Mouse (Mus musculus): ENCODE measurements at regions not wholly inside any gene's neighbourhood (a gene's known extent, or its start where the extent isn't known, plus 50 kb on each side); places are given as distances from the start of the nearest gene placed in this dataset.

- no peak for TF ChIP-seq GATA4 (IDR thresholded peaks at IDR 0.05; ENCODE audit: insufficient replicate concordance, low read length)
Observed at GRCm38 (mm10) chr8:126669154-126669553, 75.4 kb upstream of the Irf2bp2 start.

GRCm38 (mm10) chr8:126668657-126669025 is 74.9 kb upstream of the Irf2bp2 start:
- TF ChIP-seq GATA4 (IDR thresholded peaks at IDR 0.05; ENCODE audit: insufficient replicate concordance, low read length): no peak

GRCm38 (mm10) chr8:126667721-126668656 is 74.2 kb upstream of the Irf2bp2 start:
- peak; percentile 27; the same call in 1 of the 2 replicates for TF ChIP-seq GATA4 (IDR thresholded peaks at IDR 0.05; ENCODE audit: insufficient replicate concordance, low read length)

GRCm38 (mm10) chr8:126667086-126667720 is 73.4 kb upstream of the Irf2bp2 start:
- TF ChIP-seq GATA4 (IDR thresholded peaks at IDR 0.05; ENCODE audit: insufficient replicate concordance, low read length): no peak

DNA sequence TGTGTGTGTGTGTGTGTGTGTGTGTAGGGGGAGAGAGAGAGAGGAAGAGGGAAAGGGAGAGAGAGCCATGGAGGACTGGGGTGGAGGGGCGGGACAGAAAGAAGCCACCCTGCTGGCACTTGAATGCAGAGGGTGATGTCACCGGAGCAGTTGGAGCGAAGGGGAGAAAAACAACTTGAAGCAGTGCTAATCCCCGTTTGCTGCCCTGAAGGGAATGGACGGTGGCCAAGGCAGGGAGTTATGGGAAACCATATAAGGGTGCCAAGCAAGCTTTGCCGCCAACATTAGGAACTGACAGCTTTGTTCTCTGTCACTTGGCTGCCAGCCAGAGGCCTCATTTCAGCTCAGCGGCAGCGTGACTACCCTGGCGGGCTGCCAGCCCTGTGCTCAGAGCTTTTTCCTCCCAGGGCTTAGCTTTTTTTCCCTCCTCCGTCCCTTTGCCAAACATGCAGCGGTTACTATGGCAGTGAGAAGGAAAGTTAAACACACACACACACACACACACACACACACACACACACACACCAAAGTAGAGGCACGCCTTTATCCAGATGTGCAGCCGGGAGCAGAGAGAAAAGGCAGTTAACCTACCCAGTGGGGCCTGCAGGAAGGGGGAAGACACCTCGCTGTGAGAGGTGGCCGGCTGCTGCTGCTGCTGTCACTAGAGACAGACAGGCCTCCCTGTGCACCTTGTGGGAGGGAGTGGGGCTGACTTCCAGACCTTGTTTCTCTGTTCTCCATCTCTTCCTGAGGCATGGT is 72.7 kb upstream of the Irf2bp2 start:
- TF ChIP-seq GATA4 (IDR thresholded peaks at IDR 0.05; ENCODE audit: insufficient replicate concordance, low read length): peak; percentile 67; the same call in 1 of the 2 replicates

GRCm38 (mm10) chr8:126665581-126666241 is 71.9 kb upstream of the Irf2bp2 start:
- no peak for TF ChIP-seq GATA4 (IDR thresholded peaks at IDR 0.05; ENCODE audit: insufficient replicate concordance, low read length)

- no peak for TF ChIP-seq GATA4 (IDR thresholded peaks at IDR 0.05; ENCODE audit: insufficient replicate concordance, low read length)
Observed at GRCm38 (mm10) chr8:126664891-126665290, 71.1 kb upstream of the Irf2bp2 start.

DNA sequence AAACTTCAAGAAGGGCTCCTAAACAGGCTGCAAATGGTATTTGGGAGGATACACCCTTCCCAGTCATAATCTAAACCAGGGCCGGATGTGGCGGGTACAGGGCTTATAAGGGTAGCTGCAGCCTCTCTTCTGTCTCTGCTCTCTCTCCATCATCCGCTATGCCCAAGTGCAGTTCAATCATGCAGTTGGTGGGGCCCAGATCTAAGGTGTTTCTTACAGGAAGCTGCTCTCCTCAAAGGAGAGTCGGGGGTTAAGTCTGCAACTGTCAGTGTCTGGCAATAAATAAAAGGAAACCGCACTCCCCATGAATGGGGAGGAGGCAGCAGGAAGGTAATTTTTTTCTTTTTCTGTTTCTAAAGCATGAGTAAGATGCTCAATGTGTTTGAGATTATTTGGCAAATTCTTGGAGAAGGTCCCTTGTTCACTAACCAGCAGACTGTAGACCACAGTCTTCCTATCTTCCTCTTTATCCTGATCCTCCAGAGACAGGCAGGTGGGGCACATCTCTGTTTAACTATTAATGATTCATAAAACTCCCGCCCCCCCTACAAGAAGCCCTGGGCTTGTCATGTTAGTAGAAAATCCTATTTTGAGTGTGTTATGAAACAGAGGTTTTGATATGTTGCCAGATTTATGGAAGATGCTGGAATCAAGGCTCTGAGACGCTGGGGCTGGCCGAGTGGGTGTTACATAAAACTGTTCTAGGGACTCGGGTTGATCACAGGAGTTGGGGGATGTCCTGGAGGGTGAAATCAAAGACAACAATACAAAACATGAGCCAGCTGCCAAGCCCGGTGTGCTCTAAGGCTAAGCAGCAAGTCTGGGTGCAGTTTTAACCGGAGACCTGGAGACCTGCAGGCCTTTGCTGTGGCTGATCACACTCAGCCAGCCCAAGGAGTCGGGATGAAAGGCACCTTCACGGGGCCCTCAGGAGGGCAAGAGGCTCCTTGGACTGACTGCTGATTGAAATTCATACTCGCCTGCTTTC is 69.3 kb upstream of the Irf2bp2 start:
- no peak for TF ChIP-seq GATA4 (IDR thresholded peaks at IDR 0.05; ENCODE audit: insufficient replicate concordance, low read length)

DNA sequence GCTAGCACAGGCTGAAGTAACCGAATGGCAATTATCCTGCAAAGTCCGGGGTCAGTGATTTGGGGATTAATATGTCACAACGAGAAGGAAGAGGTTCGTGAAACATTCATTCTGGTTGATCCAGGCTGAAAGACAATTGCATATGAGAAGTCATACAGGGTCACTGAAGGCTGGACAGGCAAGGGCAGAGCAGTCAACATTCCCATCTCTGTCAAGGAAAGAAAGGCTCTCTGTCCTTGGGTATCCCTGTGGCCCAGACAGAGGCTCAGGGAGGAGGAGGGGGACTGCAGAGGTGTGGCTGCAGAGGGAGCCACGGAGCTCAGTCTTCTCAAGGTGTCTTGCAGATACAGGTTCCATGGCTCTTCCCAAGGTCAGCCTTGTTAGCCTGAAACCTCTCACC is 68.4 kb upstream of the Irf2bp2 start:
- TF ChIP-seq GATA4 (IDR thresholded peaks at IDR 0.05; ENCODE audit: insufficient replicate concordance, low read length): no peak

GRCm38 (mm10) chr8:126661511-126662142 is 67.8 kb upstream of the Irf2bp2 start:
- peak; percentile 89 for TF ChIP-seq GATA4 (IDR thresholded peaks at IDR 0.05; ENCODE audit: insufficient replicate concordance, low read length)

- TF ChIP-seq GATA4 (IDR thresholded peaks at IDR 0.05; ENCODE audit: insufficient replicate concordance, low read length): no peak
Observed at GRCm38 (mm10) chr8:126660658-126661316, 67.0 kb upstream of the Irf2bp2 start.

DNA sequence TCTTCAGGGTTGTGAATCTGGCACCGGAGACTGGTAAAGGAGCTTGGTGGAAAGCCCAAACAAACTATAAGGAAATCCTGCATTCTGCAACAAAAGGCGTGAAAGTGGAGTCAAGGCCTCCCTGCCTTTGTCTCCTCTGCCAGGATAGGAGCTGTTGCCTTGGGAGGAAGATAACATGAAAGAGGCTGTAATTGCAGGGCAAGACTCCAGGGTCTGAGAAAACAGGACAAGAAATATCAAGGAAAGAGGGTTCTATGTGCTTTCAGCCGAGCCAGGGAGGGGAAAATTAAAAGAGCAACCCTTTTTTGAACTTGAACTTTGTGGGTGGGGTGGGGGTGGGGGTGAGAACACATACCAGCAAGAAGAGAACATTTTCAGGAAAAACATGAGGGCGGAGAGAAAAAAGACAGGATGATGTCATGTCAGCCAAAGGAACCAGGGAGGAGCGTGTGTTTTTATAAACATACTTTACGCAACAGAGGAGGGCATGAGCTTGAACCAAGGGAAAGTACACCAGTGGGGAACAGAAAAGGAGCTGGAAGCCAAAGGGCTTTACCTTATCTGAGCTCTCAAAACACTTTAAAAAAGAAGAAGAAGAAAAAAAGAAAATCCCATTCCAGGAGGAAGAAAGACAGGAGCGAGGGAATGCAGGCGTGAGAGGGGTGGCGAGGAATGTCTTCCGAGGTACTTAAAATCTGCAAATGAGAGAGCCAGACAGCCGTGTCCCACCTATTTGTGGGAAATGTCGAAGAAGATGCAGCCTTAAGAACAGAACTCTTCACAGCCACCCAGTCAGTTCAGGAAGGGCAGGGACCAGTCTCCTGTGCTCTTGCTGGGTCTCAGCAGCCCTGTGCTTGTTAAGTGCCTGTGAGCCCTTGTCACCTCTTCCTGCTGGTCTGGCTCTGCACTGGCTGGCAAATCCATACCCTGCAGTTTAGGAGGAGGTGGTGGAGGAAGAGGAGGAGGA is 66.2 kb upstream of the Irf2bp2 start:
- TF ChIP-seq GATA4 (IDR thresholded peaks at IDR 0.05; ENCODE audit: insufficient replicate concordance, low read length): no peak

Data from liver, adult (tissue).